Mouse (Mus musculus): Measurements from ENCODE around the gene Map2k1. TPM values are rescaled to one million over a fixed set of nuclear protein-coding genes. Genes with fewer than 3 reads are reported as not detected.
"Not testable (repeated sequence)": the region's sequence is repeated elsewhere in the genome, so short reads cannot be mapped to it uniquely, and the experiment has no call there.

Gene Map2k1
- 10 to 100 TPM; 49.4 to 54.3 TPM for total RNA-seq (2021)
- long read RNA-seq, experiment 1, transcript Map2k1-201 (11 exons, 2,436 nt), result major isoform, 34 of 38 reads
- long read RNA-seq, experiment 1, partial matches to known transcripts, result 1 of 38 reads
- long read RNA-seq, experiment 1, other reads (novel, unspliced or antisense), result 3 of 38 reads
- long read RNA-seq, experiment 2, transcript Map2k1-201 (11 exons, 2,436 nt), result major isoform, 100 of 122 reads
- long read RNA-seq, experiment 2, partial matches to known transcripts, result 7 of 122 reads
- long read RNA-seq, experiment 2, other reads (novel, unspliced or antisense), result 15 of 122 reads

- DNase-seq (ENCODE audit: low spot score in 2 of 2), result peak; percentile 98 to 100
Observed at GRCm38 (mm10) chr9:64253021-64253904, at the start of gene Map2k1. Gene Map2k1, minus strand, starts transcription at chr9:64253631.

GRCm38 (mm10) chr9:64303086-64303485 is 49.7 kb upstream of the Map2k1 start:
- DNase-seq (ENCODE audit: low spot score in 2 of 2), result not testable (repeated sequence)

- DNase-seq (ENCODE audit: low spot score in 2 of 2), result no peak
Observed at GRCm38 (mm10) chr9:64282404-64282987, 29.1 kb upstream of the Map2k1 start.

GRCm38 (mm10) chr9:64281781-64282178 is 28.3 kb upstream of the Map2k1 start:
- no peak for DNase-seq (ENCODE audit: low spot score in 2 of 2)

GRCm38 (mm10) chr9:64281105-64281780 is 27.8 kb upstream of the Map2k1 start, which contains the start of gene Tipin:
Gene Tipin, plus strand, starts transcription at chr9:64281581.
- DNase-seq (ENCODE audit: low spot score in 2 of 2), result peak; percentile 79 to 92

- DNase-seq (ENCODE audit: low spot score in 2 of 2), result no peak
Observed at GRCm38 (mm10) chr9:64278665-64279310, 25.4 kb upstream of the Map2k1 start.

GRCm38 (mm10) chr9:64277706-64278105 is 24.3 kb upstream of the Map2k1 start:
- DNase-seq (ENCODE audit: low spot score in 2 of 2), result peak; percentile 11 to 45

GRCm38 (mm10) chr9:64274919-64275318 is 21.5 kb upstream of the Map2k1 start:
- DNase-seq (ENCODE audit: low spot score in 2 of 2), result no peak

GRCm38 (mm10) chr9:64274291-64274690 is 20.9 kb upstream of the Map2k1 start:
- no peak for DNase-seq (ENCODE audit: low spot score in 2 of 2)

GRCm38 (mm10) chr9:64273757-64274156 is 20.3 kb upstream of the Map2k1 start:
- no peak for DNase-seq (ENCODE audit: low spot score in 2 of 2)

- no peak for DNase-seq (ENCODE audit: low spot score in 2 of 2)
Observed at GRCm38 (mm10) chr9:64272611-64273010, 19.2 kb upstream of the Map2k1 start.

GRCm38 (mm10) chr9:64271249-64271648 is 17.8 kb upstream of the Map2k1 start:
- DNase-seq (ENCODE audit: low spot score in 2 of 2), result no peak

- not testable (repeated sequence) for DNase-seq (ENCODE audit: low spot score in 2 of 2)
Observed at GRCm38 (mm10) chr9:64268836-64269235, 15.4 kb upstream of the Map2k1 start.

- DNase-seq (ENCODE audit: low spot score in 2 of 2), result no peak
Observed at GRCm38 (mm10) chr9:64268196-64268595, 14.8 kb upstream of the Map2k1 start.

GRCm38 (mm10) chr9:64267231-64267630 is 13.8 kb upstream of the Map2k1 start:
- no peak for DNase-seq (ENCODE audit: low spot score in 2 of 2)

GRCm38 (mm10) chr9:64264813-64265212 is 11.4 kb upstream of the Map2k1 start:
- no peak for DNase-seq (ENCODE audit: low spot score in 2 of 2)

- no peak for DNase-seq (ENCODE audit: low spot score in 2 of 2)
Observed at GRCm38 (mm10) chr9:64261023-64261422, 7.6 kb upstream of the Map2k1 start.

- no peak for DNase-seq (ENCODE audit: low spot score in 2 of 2)
Observed at GRCm38 (mm10) chr9:64259906-64260305, 6.5 kb upstream of the Map2k1 start.

GRCm38 (mm10) chr9:64256204-64256603 is 2.8 kb upstream of the Map2k1 start:
- no peak for DNase-seq (ENCODE audit: low spot score in 2 of 2)

GRCm38 (mm10) chr9:64255422-64255821 is 2.0 kb upstream of the Map2k1 start:
- no peak for DNase-seq (ENCODE audit: low spot score in 2 of 2)

GRCm38 (mm10) chr9:64252591-64253020 is 825 bp downstream of the Map2k1 start:
- peak in 1 of 2 experiments; percentile 25 for DNase-seq (ENCODE audit: low spot score in 2 of 2)
